Mouse (Mus musculus) splenic B cell, adult 2 months (primary cell): ENCODE data around the gene Hoxa5.

ENCODE experiments used
- DNase-seq: peaks from one replicate; pipeline ENCODE4 v3.0.0-alpha.2; 2011; ENCODE audit warnings: low read depth, low spot score
- H3K27me3 ChIP-seq: 2 replicates; pipeline ENCODE4 v1.6.1; 2012; ENCODE audit warnings: mild to moderate bottlenecking, low read length, moderate library complexity, mixed read lengths; ENCODE audit not compliant: control insufficient read depth, poor library complexity, insufficient read depth, severe bottlenecking
- H3K36me3 ChIP-seq: 2 replicates; pipeline ENCODE4 v1.6.1; 2012; ENCODE audit warnings: mild to moderate bottlenecking, low read length, moderate library complexity, mixed read lengths; ENCODE audit not compliant: control insufficient read depth, poor library complexity, insufficient read depth, severe bottlenecking

Hoxa5 gene

DNA sequence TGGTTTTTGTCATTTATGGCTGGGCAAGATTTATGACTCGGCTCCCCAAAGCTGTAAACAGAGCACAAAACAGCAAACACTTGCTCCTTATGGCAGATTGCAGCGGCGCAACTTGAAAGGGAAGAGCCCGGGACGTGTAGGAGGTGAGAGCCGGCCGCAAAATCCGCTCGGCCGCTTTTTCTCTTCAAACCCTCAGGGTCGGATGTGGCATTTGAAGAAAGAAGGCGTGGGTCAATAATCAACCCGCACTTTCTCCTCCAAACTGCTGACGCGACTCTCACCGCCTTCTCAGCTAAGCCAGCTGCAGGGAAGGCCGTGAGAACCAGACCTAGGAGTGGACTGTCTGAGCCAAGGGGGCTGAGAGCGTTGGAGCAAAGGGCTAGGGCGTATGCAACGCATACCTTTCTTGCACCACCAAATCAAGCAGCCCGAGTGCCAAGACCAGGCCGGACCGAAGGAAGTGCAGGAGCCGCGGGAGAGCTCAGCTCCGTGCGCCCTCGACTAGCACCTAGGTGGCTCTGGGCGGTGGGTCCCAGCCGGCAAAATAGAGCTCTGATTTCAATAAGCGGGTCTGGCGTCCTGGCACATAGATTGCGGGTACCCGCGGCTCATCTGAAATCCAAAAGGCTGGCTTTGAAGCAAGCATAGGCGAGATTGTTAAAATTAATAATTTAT lies 27.2 kb downstream of the Hoxa5 start, which contains the start of gene 5730596B20Rik:
Gene 5730596B20Rik (plus strand): TSS at position 438 of the 675 bp plus-strand sequence.
- Histone ChIP-seq H3K36me3 (no peaks in the 10 kb centered on the region), H3K27me3 (peaks cover 2% of the 10 kb centered on the region; the same call in 1 of the 2 replicates)
- DNase-seq = no peak

DNA sequence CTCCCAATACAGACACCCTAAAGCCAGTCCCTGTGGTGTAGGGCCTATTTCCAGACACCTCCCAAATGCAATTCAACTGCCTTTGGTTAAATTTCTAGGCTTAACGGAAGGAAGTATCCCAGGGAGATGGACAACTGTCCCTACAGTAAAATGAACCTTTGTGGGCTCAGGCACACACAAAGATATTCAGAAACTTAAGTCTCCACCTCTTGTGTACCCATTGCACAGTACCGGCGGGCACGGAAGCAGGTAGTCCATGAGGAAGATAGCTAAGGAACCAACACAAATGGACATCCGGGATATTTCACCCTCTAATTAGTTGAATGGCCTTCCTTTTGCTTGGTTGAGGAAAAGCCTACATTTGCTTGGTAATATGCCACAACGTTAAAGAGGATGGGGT lies 28.0 kb downstream of the Hoxa5 start:
- Histone ChIP-seq H3K27me3 (peaks cover 2% of the 10 kb centered on the region; the same call in 1 of the 2 replicates), H3K36me3 (no peaks in the 10 kb centered on the region)
- no peak for DNase-seq

DNA sequence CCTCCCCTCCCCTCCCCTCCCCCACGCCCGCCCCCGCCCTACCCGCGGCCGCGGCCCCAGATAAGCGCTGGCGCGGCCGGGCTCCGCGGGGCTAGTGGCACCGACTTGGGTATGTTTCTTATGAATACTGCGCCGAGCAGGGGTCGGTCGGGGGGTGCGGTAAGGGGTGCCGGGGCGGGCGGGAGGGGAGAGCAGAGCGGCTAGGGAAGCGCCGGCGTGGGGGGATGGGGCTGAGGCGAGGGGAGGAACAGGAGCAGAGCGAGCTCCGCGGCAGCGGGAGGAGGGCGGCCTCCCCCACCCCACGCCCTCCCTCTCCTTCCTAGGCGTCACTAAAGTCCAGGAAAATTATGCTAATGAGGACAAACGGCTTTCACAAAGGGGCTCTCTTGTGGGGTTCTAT lies 28.5 kb downstream of the Hoxa5 start:
- Histone ChIP-seq H3K36me3 (no peaks in the 10 kb centered on the region), H3K27me3 (peaks cover 2% of the 10 kb centered on the region; the same call in 1 of the 2 replicates)
- DNase-seq = no peak

DNA sequence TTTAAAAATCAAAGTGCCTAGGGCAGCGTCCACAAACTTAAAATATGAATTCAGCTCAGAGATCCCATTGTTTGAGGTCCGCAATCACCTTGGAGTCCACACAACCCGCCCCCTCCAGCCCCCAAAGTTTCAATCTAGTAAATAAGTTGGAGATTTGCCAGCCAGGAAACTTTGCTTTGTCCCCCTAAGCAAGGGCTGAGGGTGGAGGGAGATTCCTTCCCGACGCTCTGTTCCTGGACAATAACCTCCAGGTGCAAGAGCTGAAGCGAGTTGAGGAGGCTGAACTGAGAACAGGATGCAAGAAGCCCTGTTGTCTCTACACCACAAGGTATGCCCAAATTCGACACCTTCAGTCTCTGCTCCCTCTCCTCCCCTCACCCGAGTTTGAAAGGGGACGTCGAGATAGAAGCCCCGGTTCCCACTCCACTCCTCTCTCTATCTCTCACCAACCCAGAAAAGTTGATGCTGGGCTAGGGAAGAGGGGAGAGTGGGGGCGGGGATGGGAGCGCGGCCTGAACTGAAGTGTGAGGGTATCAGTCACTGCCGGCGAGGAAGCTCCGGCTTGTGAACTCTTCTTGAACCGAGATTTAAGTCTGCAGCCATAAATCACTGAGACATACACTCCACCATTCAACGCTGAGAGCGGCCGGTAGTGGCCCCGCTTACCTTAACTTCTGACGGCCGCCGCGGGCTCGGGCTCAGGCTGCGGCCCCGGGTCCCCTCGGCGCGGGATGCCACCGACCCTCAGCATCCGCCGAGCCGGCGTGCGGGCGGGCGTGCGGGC lies 29.2 kb downstream of the Hoxa5 start:
- Histone ChIP-seq H3K27me3 (peaks cover 2% of the 10 kb centered on the region; the same call in 1 of the 2 replicates), H3K36me3 (no peaks in the 10 kb centered on the region)
- DNase-seq = no peak

GRCm38 (mm10) chr6:52173648-52174047 lies 30.7 kb downstream of the Hoxa5 start:
- Histone ChIP-seq H3K27me3 (peaks cover 2% of the 10 kb centered on the region; the same call in 1 of the 2 replicates), H3K36me3 (no peaks in the 10 kb centered on the region)
- DNase-seq = no peak

- peaks cover 2% of the 10 kb centered on the region; the same call in 1 of the 2 replicates for H3K27me3 ChIP-seq
- DNase-seq = no peak
- H3K36me3 ChIP-seq = no peaks in the 10 kb centered on the region
These were observed 31.9 kb downstream of the Hoxa5 start for GRCm38 (mm10) chr6:52172501-52172900.

GRCm38 (mm10) chr6:52171938-52172337 lies 32.4 kb downstream of the Hoxa5 start:
- no peaks in the 10 kb centered on the region for H3K36me3 ChIP-seq
- peaks cover 2% of the 10 kb centered on the region; the same call in 1 of the 2 replicates for H3K27me3 ChIP-seq
- DNase-seq = no peak

- Histone ChIP-seq H3K36me3 (no peaks in the 10 kb centered on the region), H3K27me3 (no peaks in the 10 kb centered on the region)
- DNase-seq = no peak
These were observed 33.1 kb downstream of the Hoxa5 start for GRCm38 (mm10) chr6:52171331-52171730.

- no peak for DNase-seq
- Histone ChIP-seq H3K27me3 (no peaks in the 10 kb centered on the region), H3K36me3 (no peaks in the 10 kb centered on the region)
These were observed 33.5 kb downstream of the Hoxa5 start for GRCm38 (mm10) chr6:52170898-52171223.

- Histone ChIP-seq H3K36me3 (no peaks in the 10 kb centered on the region), H3K27me3 (no peaks in the 10 kb centered on the region)
- DNase-seq = no peak
These were observed 34.1 kb downstream of the Hoxa5 start for GRCm38 (mm10) chr6:52170166-52170897.

DNA sequence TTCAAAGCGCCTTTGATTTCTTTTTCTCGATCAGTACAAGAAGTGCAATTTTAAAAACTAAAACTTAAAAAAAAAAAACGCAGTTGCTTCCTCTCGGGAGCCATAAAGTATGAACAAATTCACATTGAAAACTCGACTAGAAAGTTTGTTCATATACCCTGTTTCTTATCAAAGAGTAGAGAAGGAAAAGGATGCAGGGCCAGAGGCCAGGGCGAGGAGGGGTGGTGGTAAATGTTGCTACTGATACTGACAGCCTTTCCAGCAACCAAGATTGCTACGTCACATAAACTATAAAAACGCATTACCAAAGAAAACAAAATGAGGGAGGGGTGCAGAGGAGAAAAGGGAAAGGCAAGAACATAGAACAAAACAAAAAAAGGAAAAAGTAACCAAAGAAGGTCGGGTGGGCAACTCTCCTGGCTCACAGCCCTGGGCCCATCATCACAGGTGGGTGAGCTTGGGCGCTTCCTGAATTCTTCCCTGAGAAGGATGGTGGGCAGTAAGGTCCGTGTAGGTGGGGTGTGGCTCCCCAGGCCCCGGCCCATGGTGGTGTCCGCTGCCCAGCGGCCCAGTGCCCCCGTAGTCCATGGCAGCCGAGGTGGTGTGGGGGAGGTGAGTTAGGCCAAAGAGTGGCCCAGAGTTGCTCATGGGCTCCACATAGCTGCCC lies 34.8 kb downstream of the Hoxa5 start:
- DNase-seq = no peak
- H3K36me3 ChIP-seq = no peaks in the 10 kb centered on the region

DNA sequence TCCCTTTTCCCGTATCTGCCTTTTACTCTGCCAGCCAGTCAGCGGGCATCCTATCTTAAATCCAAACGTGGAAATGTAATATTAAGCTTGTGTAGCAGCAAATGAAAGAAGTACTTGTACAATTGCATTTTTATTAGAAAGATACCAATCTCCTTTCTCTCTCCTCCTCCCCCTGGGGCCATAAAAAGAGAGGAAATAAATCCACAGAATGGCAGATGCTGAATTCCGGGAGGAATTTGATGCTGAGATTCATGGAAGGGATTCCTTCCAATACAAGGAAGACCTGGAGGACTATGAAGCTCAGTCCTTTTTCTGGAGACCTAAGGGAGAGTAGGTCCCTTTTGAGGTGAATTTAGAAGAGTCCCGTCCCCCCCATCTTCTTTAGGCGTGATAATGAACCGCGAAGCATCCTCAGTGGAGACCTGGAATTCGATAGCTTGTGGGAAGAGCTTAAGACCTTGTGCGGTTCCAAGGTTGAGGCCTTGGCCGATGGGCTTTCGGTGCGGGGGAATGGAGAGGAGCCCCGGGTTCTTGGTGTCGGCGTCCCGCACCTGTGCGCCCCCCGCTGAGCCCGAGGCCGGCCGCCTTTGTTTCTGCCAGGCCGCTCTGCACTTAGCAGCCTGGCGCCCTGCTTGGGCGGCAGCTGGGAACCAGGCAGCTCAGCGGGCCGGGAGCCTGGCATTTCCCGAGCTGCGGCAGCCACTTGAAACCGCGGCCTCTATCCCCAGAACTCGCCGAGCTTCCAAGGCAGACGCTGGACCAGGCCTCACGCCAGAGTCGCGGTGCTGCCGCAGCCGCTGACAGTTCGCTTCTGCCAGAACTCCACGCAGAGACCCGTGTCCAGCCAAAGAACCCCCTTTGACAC lies 36.0 kb downstream of the Hoxa5 start:
- Histone ChIP-seq H3K36me3 (no peaks in the 10 kb centered on the region), H3K27me3 (no peaks in the 10 kb centered on the region)
- no peak for DNase-seq

More for the DNA sequence above, 34.8 kb downstream of the Hoxa5 start:
- H3K27me3 ChIP-seq = no peaks in the 10 kb centered on the region

GRCm38 (mm10) chr6:52167736-52168161 lies 36.6 kb downstream of the Hoxa5 start:
- Histone ChIP-seq H3K36me3 (no peaks in the 10 kb centered on the region), H3K27me3 (no peaks in the 10 kb centered on the region)
- DNase-seq = no peak

GRCm38 (mm10) chr6:52167176-52167575 lies 37.2 kb downstream of the Hoxa5 start:
- Histone ChIP-seq H3K27me3 (no peaks in the 10 kb centered on the region), H3K36me3 (no peaks in the 10 kb centered on the region)
- DNase-seq = no peak
